Mouse (Mus musculus) liver, adult 2 months (tissue): Measurements from ENCODE around the gene Twnk.

Source experiments
- CTCF ChIP-seq: fragments of 200-500 bp; IDR thresholded peaks from 2 replicates; pipeline ENCODE4 v1.5.1; 2011; ENCODE audit warnings: low read depth, low read length, control low read depth
- POLR2A ChIP-seq: fragments of 200-500 bp; IDR thresholded peaks from 2 replicates; pipeline ENCODE4 v1.6.1; 2011; ENCODE audit warnings: low read length, control low read depth; ENCODE audit not compliant: insufficient read depth; ENCODE audit errors: extremely low read depth

- TF ChIP-seq POLR2A (no peak), CTCF (no peak)
Measured at GRCm38 (mm10) chr19:45044389-45044927, 39.0 kb downstream of the Twnk start.
